Mouse (Mus musculus) lung, embryonic 16.5 days (tissue): ENCODE results near the gene Gm20767. TPM values are rescaled to one million over a fixed set of nuclear protein-coding genes. Genes with fewer than 3 reads are reported as not detected.
"Not testable (repeated sequence)": the region's sequence is repeated elsewhere in the genome, so short reads cannot be mapped to it uniquely, and the experiment has no call there.

Source experiments
- ATAC-seq: fragments of 200-750 bp; cut with Nextera tagmentation; 2 replicates; pipeline ENCODE4 v1.8.0; 2017; ENCODE audit warnings: low read depth, mild to moderate bottlenecking, moderate library complexity
- H3K27ac ChIP-seq: fragments of 300-500 bp; sonication (generic); 2 replicates; pipeline ENCODE4 v1.5.1; 2014; ENCODE audit warnings: mild to moderate bottlenecking, control low read depth, low read length
- H3K27me3 ChIP-seq: fragments of 300-500 bp; sonication (generic); 2 replicates; pipeline ENCODE4 v1.6.1; 2014; ENCODE audit warnings: low read depth, low read length, mixed read lengths; ENCODE audit not compliant: control insufficient read depth, insufficient read depth
- H3K36me3 ChIP-seq: fragments of 300-500 bp; sonication (generic); 2 replicates; pipeline ENCODE4 v1.6.1; 2014; ENCODE audit warnings: low read length; ENCODE audit not compliant: control insufficient read depth, insufficient read depth
- H3K4me1 ChIP-seq: fragments of 300-500 bp; sonication (generic); replicated peaks from 2 replicates; pipeline ENCODE4 v1.6.1; 2014; ENCODE audit warnings: low read length, mixed read lengths; ENCODE audit not compliant: control insufficient read depth, insufficient read depth
- H3K4me2 ChIP-seq: fragments of 300-500 bp; sonication (generic); 2 replicates; pipeline ENCODE4 v1.6.1; 2014; ENCODE audit warnings: low read depth, low read length, control low read depth
- H3K4me3 ChIP-seq: fragments of 300-500 bp; sonication (generic); 2 replicates; pipeline ENCODE4 v1.5.1; 2014; ENCODE audit warnings: mild to moderate bottlenecking, low read length, control low read depth
- H3K9ac ChIP-seq: fragments of 300-500 bp; sonication (generic); 2 replicates; pipeline ENCODE4 v1.6.1; 2014; ENCODE audit warnings: low read length, control low read depth
- H3K9me3 ChIP-seq: fragments of 300-500 bp; sonication (generic); 2 replicates; pipeline ENCODE4 v1.6.1; 2016; ENCODE audit warnings: low read length; ENCODE audit not compliant: control insufficient read depth
- WGBS: fragments of 180-500 bp; shearing (Covaris S2); extraction: QIAGEN DNeasy Blood & Tissue Kit; methylation state at CpG from one replicate; pipeline ENCODE4 v1.1.7; 2014; 5-methylcytosine and 5-hydroxymethylcytosine counted together
- polyA plus RNA-seq: library from polyadenylated mRNA; unstranded; fragments of >200 nt; fragmentation: Nextera tagmentation; extraction: Ambion mirVana; gene quantifications from 2 replicates; pipeline ENCODE4 v1.2.1, GENCODE M21; 2015

The Gm20767 gene
- polyA plus RNA-seq, 1 experiment from 2014 or later, result not detected

DNA sequence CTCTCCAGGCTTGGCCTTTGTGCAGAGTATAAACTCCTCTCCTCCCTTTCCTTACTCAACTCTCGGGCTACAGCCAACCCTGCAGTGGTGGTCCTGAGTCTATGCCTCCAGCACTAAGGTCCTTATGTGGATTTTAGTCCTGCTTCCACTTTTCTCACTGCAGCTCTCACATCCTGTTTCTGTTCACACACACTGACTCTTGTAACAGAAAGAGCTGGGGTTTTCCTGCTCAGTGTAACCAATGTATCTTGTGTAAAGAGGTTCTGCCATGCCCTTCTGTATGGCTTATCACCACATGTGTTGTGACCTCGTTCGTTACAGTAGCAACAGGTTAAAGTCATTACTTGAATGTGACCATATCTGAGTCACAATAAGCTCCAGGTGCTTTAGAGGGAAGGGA is 10.5 kb downstream of the Gm20767 start:
- 53% methylated on average over 3 of the region's 3 CpGs for WGBS
- not testable (repeated sequence) for ATAC-seq, H3K36me3 ChIP-seq

GRCm38 (mm10) chr13:120168301-120168700 is 28.3 kb downstream of the Gm20767 start:
- H3K27me3 ChIP-seq, H3K9ac ChIP-seq, H3K4me2 ChIP-seq, H3K4me1 ChIP-seq, H3K36me3 ChIP-seq, H3K4me3 ChIP-seq, H3K27ac ChIP-seq, H3K9me3 ChIP-seq, ATAC-seq: not testable (repeated sequence)
- WGBS, result 55% methylated on average over 5 of the region's 5 CpGs

More for the DNA sequence above, 10.5 kb downstream of the Gm20767 start:
- H3K4me2 ChIP-seq, H3K27ac ChIP-seq, H3K9ac ChIP-seq, H3K27me3 ChIP-seq, H3K4me1 ChIP-seq, H3K4me3 ChIP-seq, H3K9me3 ChIP-seq: not testable (repeated sequence)

DNA sequence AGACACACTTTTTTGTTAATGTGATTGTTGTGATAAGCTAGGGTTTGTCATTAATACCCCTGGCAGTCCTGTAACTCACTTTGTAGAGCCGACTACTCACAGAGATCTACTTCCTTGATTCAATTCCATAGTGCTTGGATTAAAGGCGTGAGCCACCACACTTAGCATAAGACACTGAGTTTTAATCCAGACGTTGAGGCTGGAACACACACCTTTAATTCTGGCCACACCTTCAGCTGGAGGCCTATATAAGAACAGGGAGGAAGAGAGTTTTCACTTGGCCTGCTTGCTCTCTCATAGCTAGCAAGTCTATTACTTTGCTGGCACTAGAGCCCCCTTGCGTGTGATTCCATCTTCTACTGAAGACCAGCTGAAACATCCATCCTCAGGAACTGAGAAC is 32.1 kb downstream of the Gm20767 start, which contains the start of gene Gm21818:
Gm21818 (plus strand) TSS at position 301 of the 400 bp plus-strand sequence.
- not testable (repeated sequence) for H3K9ac ChIP-seq, H3K4me1 ChIP-seq, H3K27ac ChIP-seq, H3K4me3 ChIP-seq, H3K27me3 ChIP-seq, H3K4me2 ChIP-seq, H3K9me3 ChIP-seq, ATAC-seq, H3K36me3 ChIP-seq
- WGBS, result 74% methylated on average over 4 of the region's 4 CpGs

DNA sequence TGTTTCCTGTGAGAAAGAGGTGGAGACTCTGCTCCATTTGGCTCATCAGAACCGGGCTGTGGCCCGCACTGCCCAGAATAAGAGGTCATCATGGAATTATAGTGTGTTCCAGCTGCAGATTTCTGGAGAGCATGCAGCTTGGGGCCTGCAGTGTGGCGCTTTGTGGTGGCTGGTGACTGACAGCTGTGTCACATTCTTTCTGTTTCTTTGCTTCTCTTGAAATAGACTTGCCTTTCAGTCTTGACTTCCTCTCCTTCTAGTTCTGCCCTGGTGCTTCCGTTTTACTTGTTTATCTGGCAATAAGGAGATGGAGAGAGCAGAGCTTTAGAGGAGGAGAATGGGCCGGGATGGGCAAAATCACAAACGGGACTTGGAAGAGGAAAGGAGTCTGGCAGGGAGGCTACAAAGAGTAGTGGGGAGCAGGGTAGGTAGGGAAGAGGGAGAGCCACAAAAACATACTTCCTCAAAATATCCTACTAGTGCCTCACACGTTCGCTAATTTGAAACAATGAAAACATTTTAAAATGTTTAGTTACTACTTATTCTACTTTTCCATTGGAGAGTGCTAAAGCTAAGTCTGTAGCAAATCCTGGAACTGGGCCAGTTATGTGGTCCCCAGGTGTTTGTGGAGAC is 56.3 kb downstream of the Gm20767 start:
- 76% methylated on average over 7 of the region's 8 CpGs for WGBS
- not testable (repeated sequence) for H3K27ac ChIP-seq, H3K4me3 ChIP-seq, H3K9me3 ChIP-seq, H3K27me3 ChIP-seq, ATAC-seq, H3K36me3 ChIP-seq, H3K4me1 ChIP-seq, H3K4me2 ChIP-seq, H3K9ac ChIP-seq

Other genes starting within 250 kb of the Gm20767 start
- gene Tcstv1, start 245.5 kb upstream of the Gm20767 start, polyA plus RNA-seq, result not detected in 2 replicates
- gene Gm21761, start 211.0 kb upstream of the Gm20767 start, polyA plus RNA-seq, result not detected in 2 replicates
- not detected in 2 replicates for gene B020031M17Rik, start 189.4 kb upstream of the Gm20767 start, polyA plus RNA-seq
- not detected in 2 replicates for gene Gm36079, start 113.2 kb upstream of the Gm20767 start, polyA plus RNA-seq
- not detected in 2 replicates for gene Gm21188, start 88.1 kb upstream of the Gm20767 start, polyA plus RNA-seq
- gene Gm21818, start 32.2 kb downstream of the Gm20767 start, polyA plus RNA-seq, result not detected in 2 replicates
- not detected in 2 replicates for gene Gm21762, start 75.7 kb downstream of the Gm20767 start, polyA plus RNA-seq
- not detected in 2 replicates for gene Gm21731, start 98.9 kb downstream of the Gm20767 start, polyA plus RNA-seq
- gene AF067061, start 122.9 kb downstream of the Gm20767 start, polyA plus RNA-seq, result not detected in 2 replicates
- 0.34 and 0.87 TPM in 2 replicates for gene BC147527, start 160.1 kb downstream of the Gm20767 start, polyA plus RNA-seq
- not detected in 2 replicates for gene Tcstv3, start 176.6 kb downstream of the Gm20767 start, polyA plus RNA-seq